Mouse (Mus musculus) bone marrow, adult 2 months (tissue): ENCODE measurements around the gene Msmb.

Source experiments
- CTCF ChIP-seq: fragments of 200-500 bp; IDR thresholded peaks from 2 replicates; pipeline ENCODE4 v1.5.1; 2011; ENCODE audit warnings: low read length, control low read depth; ENCODE audit not compliant: control insufficient read depth, insufficient read depth
- POLR2A ChIP-seq: fragments of 200-500 bp; IDR thresholded peaks from 2 replicates; pipeline ENCODE4 v1.6.1; 2011; ENCODE audit warnings: low read depth, mild to moderate bottlenecking, control low read depth, low read length, borderline replicate concordance; ENCODE audit not compliant: control insufficient read depth

- TF ChIP-seq CTCF (no peak), POLR2A (no peak)
Observed at GRCm38 (mm10) chr14:32191926-32192325, 50.1 kb downstream of the Msmb start.
